Mouse (Mus musculus): ENCODE measurements at regions not wholly inside any gene's neighbourhood (a gene's known extent, or its start where the extent isn't known, plus 50 kb on each side); places are given as distances from the start of the nearest gene placed in this dataset.

- Histone ChIP-seq H3K36me3 (ENCODE audit: control insufficient read depth, insufficient read depth, low read length) (no peaks in the 10 kb centered on the region), H3K4me1 (replicated peaks; ENCODE audit: control insufficient read depth, insufficient read depth, low read length) (no peaks in the 10 kb centered on the region), H3K9me3 (ENCODE audit: control insufficient read depth, low read length) (no peaks in the 10 kb centered on the region), H3K27ac (ENCODE audit: low read depth, low read length) (no peak overlapping the region), H3K27me3 (ENCODE audit: control insufficient read depth, insufficient read depth, low read length) (no peaks in the 10 kb centered on the region), H3K4me3 (ENCODE audit: low read depth, low read length) (no peak overlapping the region), H3K4me2 (ENCODE audit: low read depth, low read length, severe bottlenecking) (no peak overlapping the region), H3K9ac (ENCODE audit: low read length) (no peak overlapping the region)
- DNase-seq (ENCODE audit: low spot score) (no peak), ATAC-seq (replicated peaks; ENCODE audit: low FRiP score) (no peak)
These were observed 550.7 kb downstream of the Nxph1 start for GRCm38 (mm10) chr6:9498921-9499320.

- no peaks in the 10 kb centered on the region for H3K4me1 ChIP-seq (replicated peaks; ENCODE audit: control insufficient read depth, insufficient read depth, low read length)
- no peak overlapping the region for H3K4me2 ChIP-seq (ENCODE audit: low read depth, low read length, severe bottlenecking)
- WGBS: 75% methylated on average over 3 of the region's 3 CpGs
- H3K9ac ChIP-seq (ENCODE audit: low read length): no peak overlapping the region
- no peak for ATAC-seq (replicated peaks; ENCODE audit: low FRiP score)
- no peaks in the 10 kb centered on the region for H3K9me3 ChIP-seq (ENCODE audit: control insufficient read depth, low read length)
- H3K27me3 ChIP-seq (ENCODE audit: control insufficient read depth, insufficient read depth, low read length): no peaks in the 10 kb centered on the region
- no peak for DNase-seq (ENCODE audit: low spot score)
- no peak overlapping the region for H3K4me3 ChIP-seq (ENCODE audit: low read depth, low read length)
- no peak overlapping the region for H3K27ac ChIP-seq (ENCODE audit: low read depth, low read length)
- H3K36me3 ChIP-seq (ENCODE audit: control insufficient read depth, insufficient read depth, low read length): no peaks in the 10 kb centered on the region
These were observed 586.2 kb downstream of the Nxph1 start for GRCm38 (mm10) chr6:9534395-9534794.

DNA sequence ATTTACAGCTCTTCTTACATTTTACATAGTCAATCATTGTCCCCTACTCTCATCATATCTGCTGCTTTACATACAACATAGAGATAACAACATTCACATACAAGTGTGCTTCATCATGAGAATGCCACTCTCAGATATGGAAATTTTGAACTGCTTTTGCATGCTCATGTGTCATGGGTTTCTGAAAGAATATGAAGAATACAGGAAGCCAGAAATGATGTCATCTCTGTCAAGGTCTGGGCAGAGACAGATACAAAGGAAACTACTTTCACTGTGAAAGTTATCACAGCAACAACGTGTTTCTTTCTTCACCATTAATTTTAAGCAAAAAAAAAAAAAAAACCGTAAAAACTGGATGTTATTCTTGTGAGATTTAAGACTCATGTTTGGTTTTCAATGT, 590.5 kb downstream of the Nxph1 start:
- Histone ChIP-seq H3K9ac (ENCODE audit: low read length) (no peak overlapping the region), H3K36me3 (ENCODE audit: control insufficient read depth, insufficient read depth, low read length) (no peaks in the 10 kb centered on the region), H3K9me3 (ENCODE audit: control insufficient read depth, low read length) (no peaks in the 10 kb centered on the region), H3K4me1 (replicated peaks; ENCODE audit: control insufficient read depth, insufficient read depth, low read length) (no peaks in the 10 kb centered on the region), H3K4me3 (ENCODE audit: low read depth, low read length) (no peak overlapping the region), H3K4me2 (ENCODE audit: low read depth, low read length, severe bottlenecking) (no peak overlapping the region), H3K27ac (ENCODE audit: low read depth, low read length) (no peak overlapping the region), H3K27me3 (ENCODE audit: control insufficient read depth, insufficient read depth, low read length) (no peaks in the 10 kb centered on the region)
- ATAC-seq (replicated peaks; ENCODE audit: low FRiP score) (no peak), DNase-seq (ENCODE audit: low spot score) (no peak)
- 78% methylated on average over 2 of the region's 2 CpGs for WGBS

DNA sequence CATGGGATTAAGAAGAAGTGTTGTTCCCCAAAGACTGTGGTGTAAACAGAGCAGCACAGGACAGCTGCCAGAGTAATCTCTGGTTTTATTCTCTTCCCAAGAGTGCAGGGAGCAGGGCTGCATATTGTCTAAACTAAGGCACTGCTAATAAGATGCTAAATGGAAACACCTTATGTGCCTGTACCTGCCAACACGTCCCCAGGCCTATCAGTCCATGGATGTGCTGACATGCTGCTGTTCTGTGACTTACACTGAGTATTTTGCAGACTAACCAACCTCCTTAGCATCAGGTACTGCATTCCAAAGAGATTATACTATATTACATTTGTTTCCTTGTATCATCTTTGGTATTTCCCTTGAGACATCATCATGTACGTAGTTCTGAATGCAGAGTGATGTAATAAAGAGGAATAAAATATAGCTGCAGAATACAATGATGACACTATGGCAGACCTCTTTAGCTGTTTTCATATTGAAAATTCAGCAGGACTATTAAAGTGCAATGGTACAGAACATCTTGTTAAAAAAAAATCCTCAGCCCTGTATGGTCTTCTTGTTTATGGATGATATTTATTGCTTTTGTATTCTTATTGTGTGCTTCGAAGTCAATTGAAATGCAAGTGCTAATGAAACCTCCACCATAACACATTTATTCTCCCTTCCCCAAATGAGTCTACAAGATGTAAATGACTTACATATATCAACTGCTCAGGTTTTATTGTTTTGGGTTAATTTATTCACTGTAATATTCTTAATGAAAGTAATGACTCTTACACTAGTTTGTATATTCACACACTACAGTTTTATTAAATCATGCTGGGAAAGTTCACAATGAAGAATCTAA, 602.1 kb downstream of the Nxph1 start:
- ATAC-seq (replicated peaks; ENCODE audit: low FRiP score) (no peak), DNase-seq (ENCODE audit: low spot score) (no peak)
- H3K9ac ChIP-seq (ENCODE audit: low read length): no peak overlapping the region
- no peak overlapping the region for H3K27ac ChIP-seq (ENCODE audit: low read depth, low read length)
- H3K36me3 ChIP-seq (ENCODE audit: control insufficient read depth, insufficient read depth, low read length): no peaks in the 10 kb centered on the region
- no peaks in the 10 kb centered on the region for H3K4me1 ChIP-seq (replicated peaks; ENCODE audit: control insufficient read depth, insufficient read depth, low read length)
- no peak overlapping the region for H3K4me2 ChIP-seq (ENCODE audit: low read depth, low read length, severe bottlenecking)
- 82% methylated on average over 3 of the region's 3 CpGs for WGBS
- H3K4me3 ChIP-seq (ENCODE audit: low read depth, low read length): no peak overlapping the region
- no peaks in the 10 kb centered on the region for H3K27me3 ChIP-seq (ENCODE audit: control insufficient read depth, insufficient read depth, low read length)
- no peaks in the 10 kb centered on the region for H3K9me3 ChIP-seq (ENCODE audit: control insufficient read depth, low read length)

DNA sequence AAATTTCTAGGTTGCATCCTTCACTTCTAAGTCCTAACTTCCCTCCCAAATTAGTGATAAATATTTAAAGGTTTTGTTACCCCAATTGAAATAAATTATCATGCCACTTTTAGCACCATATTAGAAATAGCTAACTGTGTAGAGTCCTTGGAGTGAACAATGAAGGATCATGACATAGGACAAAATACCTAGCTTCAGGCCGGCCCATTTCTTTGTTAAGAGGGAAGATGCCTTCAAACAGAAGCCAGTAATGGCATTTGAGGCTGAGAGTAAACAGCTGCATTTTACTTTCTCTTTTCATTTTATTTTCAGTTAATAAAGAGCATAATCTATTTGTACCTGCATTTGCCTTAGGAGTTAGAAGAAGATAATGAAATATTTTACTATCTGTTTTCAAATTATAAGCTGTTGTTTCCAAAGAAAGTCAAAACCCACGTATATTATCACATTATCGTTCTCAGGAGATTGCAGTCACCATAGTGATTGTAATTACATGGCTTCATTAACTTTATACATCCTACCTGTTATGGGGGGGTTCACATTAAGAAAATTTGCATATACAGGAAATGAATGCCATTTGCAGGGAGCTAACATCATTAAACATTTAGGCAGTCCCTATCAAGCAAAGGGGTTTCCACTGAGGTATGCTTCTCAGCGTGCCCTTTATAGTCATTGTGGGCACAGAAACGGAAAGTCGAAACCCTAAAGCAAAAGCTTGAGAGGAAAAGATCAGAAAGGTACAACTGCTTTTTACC, 615.2 kb downstream of the Nxph1 start:
- 89% methylated on average over 6 of the region's 6 CpGs for WGBS
- Histone ChIP-seq H3K27me3 (ENCODE audit: control insufficient read depth, insufficient read depth, low read length) (no peaks in the 10 kb centered on the region), H3K4me2 (ENCODE audit: low read depth, low read length, severe bottlenecking) (no peak overlapping the region), H3K9ac (ENCODE audit: low read length) (no peak overlapping the region), H3K4me1 (replicated peaks; ENCODE audit: control insufficient read depth, insufficient read depth, low read length) (no peaks in the 10 kb centered on the region), H3K27ac (ENCODE audit: low read depth, low read length) (no peak overlapping the region), H3K9me3 (ENCODE audit: control insufficient read depth, low read length) (no peaks in the 10 kb centered on the region), H3K36me3 (ENCODE audit: control insufficient read depth, insufficient read depth, low read length) (no peaks in the 10 kb centered on the region), H3K4me3 (ENCODE audit: low read depth, low read length) (no peak overlapping the region)
- DNase-seq (ENCODE audit: low spot score) (no peak), ATAC-seq (replicated peaks; ENCODE audit: low FRiP score) (no peak)

DNA sequence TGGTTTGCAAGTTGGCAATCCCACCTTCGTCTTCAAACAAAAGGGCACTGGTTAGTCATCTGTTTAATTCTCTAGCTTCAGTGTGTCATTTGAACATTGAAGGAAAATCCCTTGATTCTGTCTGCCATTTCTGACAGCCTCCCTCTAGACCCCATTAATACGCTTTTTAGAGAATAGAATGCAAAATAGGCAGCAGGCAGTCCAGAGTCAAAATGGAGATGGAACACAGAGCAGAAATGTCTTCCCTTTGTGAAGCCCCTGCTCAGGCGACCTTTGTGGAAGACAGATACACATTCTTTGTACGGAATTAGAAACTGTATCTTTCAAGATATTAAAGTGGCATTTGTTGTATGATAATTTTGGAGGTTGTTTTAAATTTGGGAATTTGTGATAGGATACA, 623.6 kb downstream of the Nxph1 start:
- Histone ChIP-seq H3K27ac (ENCODE audit: low read depth, low read length) (no peak overlapping the region), H3K4me2 (ENCODE audit: low read depth, low read length, severe bottlenecking) (no peak overlapping the region)
- ATAC-seq (replicated peaks; ENCODE audit: low FRiP score): no peak

DNA sequence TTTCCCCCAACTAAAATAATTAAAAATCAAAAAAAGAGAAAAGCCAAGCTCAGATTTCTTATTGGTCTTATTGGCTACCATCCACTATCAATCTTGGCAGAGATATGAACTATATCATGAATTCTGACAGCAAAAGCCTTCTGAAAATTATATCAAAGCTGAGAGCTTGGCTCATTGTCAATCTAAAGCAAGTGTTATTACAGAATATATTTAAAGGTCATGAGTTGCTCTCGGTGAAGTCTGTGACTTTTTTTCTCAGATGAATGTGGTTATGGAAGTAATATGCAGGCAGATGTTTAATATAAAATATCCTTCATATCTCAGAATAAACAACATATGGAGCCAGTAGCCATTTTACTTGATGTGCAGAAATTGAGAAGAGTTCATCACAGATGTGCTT, 645.2 kb downstream of the Nxph1 start:
- Histone ChIP-seq H3K4me1 (replicated peaks; ENCODE audit: control insufficient read depth, insufficient read depth, low read length) (no peaks in the 10 kb centered on the region), H3K4me3 (ENCODE audit: low read depth, low read length) (no peak overlapping the region), H3K27me3 (ENCODE audit: control insufficient read depth, insufficient read depth, low read length) (no peaks in the 10 kb centered on the region), H3K27ac (ENCODE audit: low read depth, low read length) (no peak overlapping the region), H3K9me3 (ENCODE audit: control insufficient read depth, low read length) (no peaks in the 10 kb centered on the region), H3K9ac (ENCODE audit: low read length) (no peak overlapping the region), H3K4me2 (ENCODE audit: low read depth, low read length, severe bottlenecking) (no peak overlapping the region), H3K36me3 (ENCODE audit: control insufficient read depth, insufficient read depth, low read length) (no peaks in the 10 kb centered on the region)
- ATAC-seq (replicated peaks; ENCODE audit: low FRiP score) (no peak), DNase-seq (ENCODE audit: low spot score) (no peak)
- WGBS: 87% methylated on average over 1 of the region's 1 CpGs

More for the DNA sequence above, 623.6 kb downstream of the Nxph1 start:
- Histone ChIP-seq H3K36me3 (ENCODE audit: control insufficient read depth, insufficient read depth, low read length) (no peaks in the 10 kb centered on the region), H3K9ac (ENCODE audit: low read length) (no peak overlapping the region), H3K9me3 (ENCODE audit: control insufficient read depth, low read length) (no peaks in the 10 kb centered on the region), H3K27me3 (ENCODE audit: control insufficient read depth, insufficient read depth, low read length) (no peaks in the 10 kb centered on the region), H3K4me1 (replicated peaks; ENCODE audit: control insufficient read depth, insufficient read depth, low read length) (no peaks in the 10 kb centered on the region), H3K4me3 (ENCODE audit: low read depth, low read length) (no peak overlapping the region)
- DNase-seq (ENCODE audit: low spot score): no peak
- 63% methylated on average over 4 of the region's 4 CpGs for WGBS

GRCm38 (mm10) chr6:9599418-9599817, 651.2 kb downstream of the Nxph1 start:
- H3K4me2 ChIP-seq (ENCODE audit: low read depth, low read length, severe bottlenecking): no peak overlapping the region
- H3K4me3 ChIP-seq (ENCODE audit: low read depth, low read length): no peak overlapping the region
- H3K36me3 ChIP-seq (ENCODE audit: control insufficient read depth, insufficient read depth, low read length): no peaks in the 10 kb centered on the region
- DNase-seq (ENCODE audit: low spot score) (no peak), ATAC-seq (replicated peaks; ENCODE audit: low FRiP score) (no peak)
- H3K27me3 ChIP-seq (ENCODE audit: control insufficient read depth, insufficient read depth, low read length): no peaks in the 10 kb centered on the region
- H3K4me1 ChIP-seq (replicated peaks; ENCODE audit: control insufficient read depth, insufficient read depth, low read length): no peaks in the 10 kb centered on the region
- H3K27ac ChIP-seq (ENCODE audit: low read depth, low read length): no peak overlapping the region
- WGBS: 76% methylated on average over 3 of the region's 3 CpGs
- H3K9me3 ChIP-seq (ENCODE audit: control insufficient read depth, low read length): no peaks in the 10 kb centered on the region
- H3K9ac ChIP-seq (ENCODE audit: low read length): no peak overlapping the region

- no peaks in the 10 kb centered on the region for H3K9me3 ChIP-seq (ENCODE audit: control insufficient read depth, low read length)
- no peak overlapping the region for H3K9ac ChIP-seq (ENCODE audit: low read length)
- no peak for DNase-seq (ENCODE audit: low spot score)
- no peaks in the 10 kb centered on the region for H3K36me3 ChIP-seq (ENCODE audit: control insufficient read depth, insufficient read depth, low read length)
- ATAC-seq (replicated peaks; ENCODE audit: low FRiP score): no peak
- H3K4me3 ChIP-seq (ENCODE audit: low read depth, low read length): no peak overlapping the region
- H3K4me1 ChIP-seq (replicated peaks; ENCODE audit: control insufficient read depth, insufficient read depth, low read length): no peaks in the 10 kb centered on the region
- no peaks in the 10 kb centered on the region for H3K27me3 ChIP-seq (ENCODE audit: control insufficient read depth, insufficient read depth, low read length)
- WGBS: 60% methylated on average over 2 of the region's 2 CpGs
- no peak overlapping the region for H3K4me2 ChIP-seq (ENCODE audit: low read depth, low read length, severe bottlenecking)
- H3K27ac ChIP-seq (ENCODE audit: low read depth, low read length): no peak overlapping the region
These were observed 685.7 kb downstream of the Nxph1 start for GRCm38 (mm10) chr6:9633931-9634330.
